Mouse (Mus musculus): ENCODE data around the gene Fubp3.

Gene Fubp3

GRCm38 (mm10) chr2:31633531-31633930 lies 61.1 kb downstream of the Fubp3 start:
- no peak for DNase-seq

- no peak for DNase-seq
Measured at GRCm38 (mm10) chr2:31635281-31636137, 63.1 kb downstream of the Fubp3 start.

DNA sequence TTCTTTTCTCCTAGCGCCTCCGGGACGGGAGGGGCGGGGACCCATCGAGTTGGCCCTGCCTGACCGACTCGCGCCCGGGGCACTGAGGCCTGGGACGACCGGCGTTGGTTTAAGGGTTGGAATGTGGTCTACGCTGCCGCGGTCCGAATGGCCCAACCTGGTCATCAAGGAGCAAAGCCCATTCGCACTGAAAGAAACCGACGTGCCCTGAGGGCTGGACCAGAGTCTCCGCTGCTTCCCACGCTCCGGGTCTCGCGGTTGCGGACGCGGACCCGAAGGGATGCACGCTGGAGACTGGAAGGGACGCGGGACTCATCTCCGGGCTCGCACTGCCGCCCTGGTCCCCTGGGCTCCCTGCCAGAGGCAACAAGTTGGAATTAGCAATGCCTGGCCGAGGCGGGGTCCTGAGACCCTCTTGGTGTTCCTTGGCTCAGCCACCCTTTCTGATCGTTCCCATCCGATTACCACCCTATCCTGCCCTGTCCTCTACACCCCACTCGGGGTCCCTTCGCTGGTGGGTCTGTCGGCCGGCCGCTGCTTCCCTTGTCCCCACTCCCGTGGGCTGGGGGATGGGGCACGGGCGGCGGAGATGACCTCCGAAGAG lies 63.8 kb downstream of the Fubp3 start:
- no peak for DNase-seq

DNA sequence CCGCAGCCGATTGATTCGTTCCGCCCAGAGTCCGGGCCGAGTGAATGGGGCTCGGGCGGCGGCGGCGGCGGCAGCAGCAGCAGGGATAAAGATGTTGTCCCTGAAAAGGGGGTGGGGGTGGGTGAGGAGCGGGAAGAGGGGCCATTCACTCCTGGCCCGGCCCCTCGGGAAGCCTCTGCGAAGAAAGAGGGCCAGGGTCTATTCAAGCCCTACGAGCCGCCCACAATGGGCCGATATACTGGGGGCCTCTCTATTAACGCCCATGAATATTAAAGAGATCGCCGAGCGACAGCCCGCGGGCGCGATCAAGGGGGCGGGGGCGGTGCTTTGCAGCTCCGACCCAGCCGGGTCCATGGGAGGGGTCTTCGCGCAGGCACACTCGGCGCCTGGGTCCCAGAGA lies 64.3 kb downstream of the Fubp3 start:
- DNase-seq: no peak

DNA sequence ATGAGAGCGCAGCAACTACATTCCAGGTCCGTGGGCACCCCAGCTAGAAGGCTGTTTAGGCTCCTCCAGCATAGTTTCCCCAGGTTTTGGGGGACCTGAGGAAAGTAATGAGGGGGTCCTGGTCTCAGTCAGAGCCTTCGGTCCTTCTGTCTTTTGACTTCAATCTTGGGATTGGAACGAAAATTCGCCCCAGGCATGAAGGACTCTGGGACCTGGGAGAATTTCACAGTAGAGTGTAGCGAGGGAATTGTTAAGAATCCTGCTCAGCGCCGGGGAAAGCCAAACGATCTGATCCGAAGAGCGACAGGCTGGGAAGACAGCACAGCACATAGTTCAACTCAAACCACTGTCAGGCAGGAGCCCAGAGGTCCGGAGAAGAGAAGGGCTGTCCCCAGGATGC lies 64.9 kb downstream of the Fubp3 start:
- no peak for DNase-seq

DNA sequence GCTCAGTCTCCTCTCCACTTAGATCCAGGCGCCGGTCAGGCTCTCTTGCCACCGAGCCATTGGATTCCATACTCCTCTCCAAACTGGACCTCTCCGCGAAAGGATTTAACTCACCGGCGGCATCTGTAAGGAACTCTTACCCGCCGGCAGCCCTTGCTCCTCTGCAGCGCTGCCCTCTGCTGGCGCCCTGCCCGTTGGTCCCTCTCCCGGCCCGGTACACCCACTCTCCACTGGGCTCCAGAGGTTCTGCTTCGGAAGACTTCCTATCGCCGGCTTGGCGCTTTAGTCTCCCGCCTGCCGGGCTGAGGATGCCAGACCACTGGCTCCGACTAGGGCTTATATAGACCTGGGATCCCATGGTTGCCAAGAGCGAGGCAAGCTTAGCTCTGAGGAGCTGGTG lies 65.4 kb downstream of the Fubp3 start:
- DNase-seq: no peak

- DNase-seq: no peak
Measured at GRCm38 (mm10) chr2:31638581-31639465, 66.4 kb downstream of the Fubp3 start.

- no peak for DNase-seq
Measured at GRCm38 (mm10) chr2:31639466-31639760, 67.0 kb downstream of the Fubp3 start.

DNA sequence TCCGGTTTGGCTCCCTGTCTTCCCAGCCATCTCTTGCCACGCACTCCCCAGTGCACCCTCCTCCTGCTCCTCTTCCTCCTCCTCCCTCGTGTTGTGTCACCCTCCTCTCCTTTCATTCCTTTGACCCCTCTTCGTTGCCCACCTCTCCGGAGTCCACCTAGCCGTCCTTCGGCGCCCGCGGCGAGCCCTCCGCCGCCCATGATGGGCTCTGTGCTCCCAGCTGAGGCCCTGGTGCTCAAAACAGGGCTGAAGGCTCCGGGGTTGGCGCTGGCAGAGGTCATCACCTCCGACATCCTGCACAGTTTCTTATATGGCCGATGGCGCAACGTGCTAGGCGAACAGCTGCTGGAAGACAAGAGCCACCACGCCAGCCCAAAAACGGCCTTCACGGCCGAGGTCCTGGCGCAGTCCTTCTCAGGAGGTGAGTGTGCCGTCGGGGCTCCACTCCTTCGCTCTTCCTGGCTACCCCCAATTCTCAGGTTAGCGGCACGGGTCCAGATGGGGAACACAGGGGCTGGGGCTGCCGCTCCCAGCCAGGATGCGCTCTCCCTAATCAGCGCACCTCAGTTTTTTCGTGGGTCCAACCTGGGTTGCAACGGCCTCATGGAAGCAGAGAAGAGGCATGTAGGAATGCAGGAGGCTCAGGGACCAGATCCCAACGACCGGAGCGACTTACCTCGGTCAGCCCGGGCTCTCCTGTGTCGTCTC lies 67.6 kb downstream of the Fubp3 start, which contains the start of gene Prdm12:
Gene Prdm12 (plus strand): TSS at position 137 of the 708 bp plus-strand sequence.
- no peak for DNase-seq

GRCm38 (mm10) chr2:31640609-31641507 lies 68.4 kb downstream of the Fubp3 start:
- no peak for DNase-seq

DNA sequence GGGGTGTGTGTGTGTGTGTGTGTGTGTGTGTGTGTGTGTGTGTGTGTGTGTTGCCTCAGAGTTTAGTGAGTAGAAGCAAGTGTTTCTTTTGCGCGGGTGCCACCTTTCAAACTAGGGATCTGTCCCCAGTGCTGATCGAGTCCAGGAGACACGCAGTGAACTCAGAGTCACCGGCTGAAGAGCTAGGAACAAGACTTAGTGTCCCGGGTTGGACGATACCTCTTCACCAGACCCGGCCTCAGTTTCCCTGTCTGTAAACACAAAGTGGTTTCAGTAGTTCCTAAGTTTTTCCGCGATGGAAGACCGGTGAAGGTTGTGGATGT lies 69.0 kb downstream of the Fubp3 start:
- DNase-seq: no peak

GRCm38 (mm10) chr2:31641929-31642328 lies 69.5 kb downstream of the Fubp3 start:
- no peak for DNase-seq

- no peak for DNase-seq
Measured at GRCm38 (mm10) chr2:31653971-31654853, 81.8 kb downstream of the Fubp3 start.

DNA sequence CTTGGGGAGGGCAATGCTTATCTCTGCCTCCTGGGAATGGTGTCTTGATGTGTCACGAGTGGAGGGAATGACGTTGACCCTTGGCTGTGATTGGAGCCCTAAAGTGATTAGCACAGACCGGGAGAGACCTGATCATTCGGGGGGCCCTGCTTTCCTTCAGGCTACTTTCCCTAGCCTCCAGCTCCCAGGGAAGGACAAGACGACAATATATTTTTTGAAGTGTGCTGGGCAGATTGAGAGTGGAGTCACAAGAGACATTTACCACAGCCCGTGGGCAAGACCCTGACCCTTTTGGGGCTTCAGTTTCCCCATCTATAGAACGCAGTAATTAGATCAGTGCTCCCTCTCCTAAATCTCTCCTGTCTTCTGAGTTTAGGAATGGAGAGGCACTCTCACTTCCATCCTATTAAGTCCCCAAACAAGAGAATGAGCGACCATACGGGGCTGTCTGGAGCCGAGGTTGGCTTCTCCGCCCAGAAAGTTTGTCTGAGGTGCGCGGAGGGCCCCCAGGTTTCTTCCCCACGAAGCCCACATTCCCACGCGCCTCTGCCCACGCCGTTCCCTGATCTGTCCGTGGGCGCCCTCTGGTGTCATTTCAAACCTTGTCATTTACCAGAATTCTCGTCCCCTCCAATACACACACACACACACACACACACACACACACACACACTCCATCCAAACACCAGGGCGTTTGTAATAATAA lies 82.6 kb downstream of the Fubp3 start:
- peak; percentile 61 for DNase-seq

- DNase-seq: no peak
Measured at GRCm38 (mm10) chr2:31656374-31656773, 83.9 kb downstream of the Fubp3 start.

- no peak for DNase-seq
Measured at GRCm38 (mm10) chr2:31662939-31663803, 90.7 kb downstream of the Fubp3 start.

- no peak for DNase-seq
Measured at GRCm38 (mm10) chr2:31663804-31664180, 91.3 kb downstream of the Fubp3 start.

Measured in cerebellum, adult 8-10 months (tissue).